Mouse (Mus musculus): ENCODE data around the gene Btnl9.

- TF ChIP-seq CTCF (IDR thresholded peaks at IDR 0.05; ENCODE audit: borderline replicate concordance, control insufficient read depth, extremely low read depth, insufficient read depth, low read length, poor library complexity) (no peak), POLR2A (IDR thresholded peaks at IDR 0.05; ENCODE audit: control insufficient read depth, extremely low read depth, insufficient read depth, low read length, poor library complexity) (no peak)
These were observed 13.7 kb upstream of the Btnl9 start for GRCm38 (mm10) chr11:49200666-49201065.
